8 mouse cellular contexts compared by ENCODE assay signal in the genomic region with DNA sequence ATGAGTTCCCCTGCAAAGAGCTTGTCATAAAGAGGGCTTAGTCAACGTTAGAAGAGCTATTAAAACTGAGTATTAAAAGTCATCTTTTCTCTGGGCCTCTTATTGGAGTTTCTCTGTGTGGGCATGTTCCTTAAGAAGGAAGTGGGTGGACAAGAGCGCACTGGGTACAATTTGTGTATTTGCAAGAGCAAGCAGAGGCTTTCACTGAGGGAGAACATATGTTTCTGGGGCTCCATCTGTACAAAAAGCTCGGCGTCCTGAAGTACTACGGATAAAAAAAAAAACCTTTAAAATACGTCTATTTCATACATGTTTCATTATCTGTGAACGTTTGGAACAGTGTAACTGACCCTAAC. TPM values are rescaled to one million over a fixed set of nuclear protein-coding genes. Genes with fewer than 3 reads are reported as not detected.
A peak's percentile ranks its signal among the peaks of the same experiment; 100 is the strongest.
DNase-seq lines count a peak whose midpoint lies in the region; ATAC-seq and TF ChIP-seq lines count a peak whose summit lies in the region.

No protein-coding gene starts in this region.

- peak overlapping the region; percentile 68 for H3K4me2 ChIP-seq in CH12.LX (ENCODE audit: insufficient read depth, low read depth, poor library complexity, severe bottlenecking)
- peak overlapping the region; percentile 100 for H3K4me2 ChIP-seq in forebrain, embryonic 13.5 days
- peak overlapping the region; percentile 99 for H3K4me2 ChIP-seq in liver, embryonic 12.5 days

- H3K27me3 ChIP-seq in heart, embryonic 10.5 days (ENCODE audit: insufficient read depth, poor library complexity, severe bottlenecking), result no peaks in the 10 kb centered on the region
- H3K27me3 ChIP-seq in CH12.LX (replicated peaks), result peaks cover 6% of the 10 kb centered on the region
- H3K27me3 ChIP-seq in forebrain, embryonic 13.5 days, result peaks cover 37% of the 10 kb centered on the region
- peaks cover 36% of the 10 kb centered on the region for H3K27me3 ChIP-seq in liver, embryonic 12.5 days (replicated peaks)

- DNase-seq in heart, embryonic 10.5 days (ENCODE audit: low spot score), result no peak
- DNase-seq in heart, postnatal 10 days, result no peak
- DNase-seq in CH12.LX (ENCODE audit: extremely low read depth), result no peak
- peak; percentile 67 for DNase-seq in telencephalon, adult 2 months (ENCODE audit: low read depth, low spot score)
- DNase-seq in c-Kit-positive CD71-positive TER-119-positive erythroid progenitor cells, embryonic 14.5 days (ENCODE audit: low spot score), result no peak

- intact Hi-C loops in heart, postnatal 10 days (cut with DNase I), result no loop called here

- no peak for ATAC-seq in forebrain, embryonic 13.5 days
- no peak for ATAC-seq in liver, embryonic 12.5 days
- no peak for ATAC-seq in monocyte, adult 5-6 weeks (replicated peaks; ENCODE audit: insufficient number of reproducible peaks, low FRiP score, low TSS enrichment, poor library complexity, severe bottlenecking)

- dilution Hi-C loops in CH12.LX (cut with MboI; ENCODE audit: extremely low pct_ligation_motif_present, extremely low pct_unique_long_range_greater_than_20kb, low sequenced_read_pairs), result no loop called here

- TF ChIP-seq RAD21 in CH12.LX (IDR thresholded peaks at IDR 0.05; ENCODE audit: low read depth, low read length), result no peak

- peak overlapping the region; percentile 93 for H3K27ac ChIP-seq in heart, embryonic 10.5 days
- H3K27ac ChIP-seq in CH12.LX (ENCODE audit: insufficient read depth, low read depth), result no peak overlapping the region
- H3K27ac ChIP-seq in forebrain, embryonic 13.5 days, result no peak overlapping the region
- H3K27ac ChIP-seq in liver, embryonic 12.5 days, result no peak overlapping the region

- TF ChIP-seq POLR2A in CH12.LX (IDR thresholded peaks at IDR 0.05; ENCODE audit: low read depth, low read length), result no peak

- in situ Hi-C loops in CH12.LX (cut with MboI; ENCODE audit: low pct_ligation_motif_present, low pct_unique_long_range_greater_than_20kb, low sequenced_read_pairs), result loop anchor here (25.0 kb wide), 1 partner anchor 375 kb away; no protein-coding TSS in a partner anchor

- H3K9me3 ChIP-seq in heart, embryonic 10.5 days, result no peaks in the 10 kb centered on the region
- no peaks in the 10 kb centered on the region for H3K9me3 ChIP-seq in CH12.LX (replicated peaks; ENCODE audit: low read length)
- no peaks in the 10 kb centered on the region for H3K9me3 ChIP-seq in forebrain, embryonic 13.5 days (replicated peaks)
- no peaks in the 10 kb centered on the region for H3K9me3 ChIP-seq in liver, embryonic 12.5 days (replicated peaks)

- TF ChIP-seq CTCF in CH12.LX (conservative IDR thresholded peaks at IDR 0.05 in 1 of 2, IDR thresholded peaks at IDR 0.05 in 1 of 2; ENCODE audit: low read depth in 2 of 2, low read length in 2 of 2), result no peak

- peak overlapping the region; percentile 71 for H3K9ac ChIP-seq in CH12.LX (ENCODE audit: insufficient read depth, low read depth)
- peak overlapping the region; percentile 67 for H3K9ac ChIP-seq in forebrain, embryonic 13.5 days
- 0 out of 2 replicates have a peak overlapping the region, but pooled peaks have one; percentile 70 for H3K9ac ChIP-seq in liver, embryonic 12.5 days

- no peak for TF ChIP-seq EP300 in CH12.LX (IDR thresholded peaks at IDR 0.05; ENCODE audit: low read length)

- H3K4me3 ChIP-seq in heart, embryonic 10.5 days, result peak overlapping the region; percentile 89
- H3K4me3 ChIP-seq in CH12.LX (replicated peaks in 1 of 3; ENCODE audit: low read depth in 2 of 3, low read length in 2 of 3, poor library complexity in 1 of 3), result peak overlapping the region; percentile 13 to 80 (median 53)
- H3K4me3 ChIP-seq in forebrain, embryonic 13.5 days, result peak overlapping the region; percentile 64
- H3K4me3 ChIP-seq in liver, embryonic 12.5 days, result peak overlapping the region; percentile 71

- H3K79me2 ChIP-seq in CH12.LX (replicated peaks; ENCODE audit: control insufficient read depth, extremely low read depth, insufficient read depth, poor library complexity, severe bottlenecking), result no peaks in the 10 kb centered on the region

- WGBS in heart, embryonic 10.5 days, result 25% methylated on average over 7 of the region's 7 CpGs
- 18% methylated on average over 7 of the region's 7 CpGs for whole genome bisulfite sequencing in forebrain, embryonic 13.5 days
- WGBS in liver, embryonic 12.5 days (ENCODE audit: insufficient replicate concordance), result 14% methylated on average over 7 of the region's 7 CpGs

- H3K4me1 ChIP-seq in heart, embryonic 10.5 days, result peaks cover 27% of the 10 kb centered on the region
- peaks cover 5 to 19% of the 10 kb centered on the region in 2 experiments; a peak in 3 of 4 replicates for H3K4me1 ChIP-seq in CH12.LX (ENCODE audit: control insufficient read depth in 1 of 2, insufficient read depth in 2 of 2)
- H3K4me1 ChIP-seq in forebrain, embryonic 13.5 days, result peaks cover 7% of the 10 kb centered on the region; the same call in 1 of the 2 replicates
- H3K4me1 ChIP-seq in liver, embryonic 12.5 days, result peaks cover 20% of the 10 kb centered on the region

- no peaks in the 10 kb centered on the region for H3K36me3 ChIP-seq in heart, embryonic 10.5 days
- no peaks in the 10 kb centered on the region for H3K36me3 ChIP-seq in CH12.LX (replicated peaks in 1 of 2; ENCODE audit: control insufficient read depth in 1 of 2, insufficient read depth in 1 of 2, low read length in 1 of 2)
- no peaks in the 10 kb centered on the region for H3K36me3 ChIP-seq in forebrain, embryonic 13.5 days (ENCODE audit: poor library complexity, severe bottlenecking)
- H3K36me3 ChIP-seq in liver, embryonic 12.5 days, result no peaks in the 10 kb centered on the region

TF ChIP-seq in CH12.LX, 34 proteins besides CTCF, POLR2A, EP300 and RAD21:
- no peak for TF ChIP-seq RCOR1 (conservative IDR thresholded peaks at IDR 0.05; ENCODE audit: low read depth, low read length)
- TF ChIP-seq IRF4 (IDR thresholded peaks at IDR 0.05; ENCODE audit: low read depth, low read length), result peak; percentile 21; the same call in 1 of the 2 replicates
- TF ChIP-seq PAX5 (IDR thresholded peaks at IDR 0.05; ENCODE audit: low read length), result no peak
- no peak for TF ChIP-seq ZNF384 (IDR thresholded peaks at IDR 0.05; ENCODE audit: low read depth, low read length)
- no peak for TF ChIP-seq TCF12 (IDR thresholded peaks at IDR 0.05; ENCODE audit: low read depth, low read length)
- TF ChIP-seq ELF1 (IDR thresholded peaks at IDR 0.05; ENCODE audit: low read depth, low read length), result peak; percentile 42; the same call in 1 of the 2 replicates
- 0 out of 2 replicates have a peak, but pooled peaks have one; percentile 48 for TF ChIP-seq SIN3A (IDR thresholded peaks at IDR 0.05; ENCODE audit: low read length)
- no peak for TF ChIP-seq KAT2A (IDR thresholded peaks at IDR 0.05; ENCODE audit: insufficient replicate concordance, low read length)
- 0 out of 2 replicates have a peak, but pooled peaks have one; percentile 46 for TF ChIP-seq MYC (IDR thresholded peaks at IDR 0.05; ENCODE audit: low read depth, low read length)

RNA-seq across cellular contexts. Expression of a gene that starts 0.4 kb away (rescaled TPM):
- 66.8 and 109 TPM in 2 replicates for polyA plus RNA-seq in heart, embryonic 10.5 days (2016; fragmentation: Nextera tagmentation; extraction: Ambion mirVana)
- 100 to 1,000 TPM; 118 to 162 TPM for total RNA-seq in heart, postnatal 10 days (2021)
- total RNA-seq in CH12.LX (2012; rRNA removed), result 15.6 and 19.0 TPM in 2 replicates
- 12.3 and 14.1 TPM in 2 replicates for total RNA-seq in CH12.LX (2014; rRNA removed)
- 11.1 and 13.3 TPM in 2 replicates for polyA plus RNA-seq in CH12.LX (2012; ENCODE audit: insufficient read length, low read depth)
- 1.1 and 1.4 TPM in 2 replicates for polyA plus RNA-seq in forebrain, embryonic 13.5 days (2015; fragmentation: Nextera tagmentation; extraction: Ambion mirVana)
- polyA plus RNA-seq in liver, embryonic 12.5 days (2016; fragmentation: Nextera tagmentation; extraction: Ambion mirVana), result 5.8 and 7.1 TPM in 2 replicates
- total RNA-seq in monocyte, adult 5-6 weeks (2017), result 0.97 to 1.7 TPM in 2 of 3 replicates, not detected in the other
